Comparison of ENCODE assay signal across 8 mouse cellular contexts in genomic region chr9:120576662-120577013, GRCm38 (mm10). TPM values are rescaled to one million over a fixed set of nuclear protein-coding genes. Genes with fewer than 3 reads are reported as not detected.
DNase-seq lines count a peak whose midpoint lies in the region; ATAC-seq and TF ChIP-seq lines count a peak whose summit lies in the region.

No protein-coding gene starts in this region.

- TF ChIP-seq CTCF in intestine, postnatal 0 days (IDR thresholded peaks at IDR 0.05; ENCODE audit: low read depth), result peak; percentile 33; the same call in 1 of the 2 replicates

- no peaks in the 10 kb centered on the region for H3K27me3 ChIP-seq in kidney, embryonic 14.5 days (ENCODE audit: control insufficient read depth, insufficient read depth, low read length)
- no peaks in the 10 kb centered on the region for H3K27me3 ChIP-seq in embryonic facial prominence, embryonic 13.5 days
- no peaks in the 10 kb centered on the region for H3K27me3 ChIP-seq in intestine, postnatal 0 days (replicated peaks; ENCODE audit: control insufficient read depth, insufficient read depth, low read length)
- H3K27me3 ChIP-seq in neural tube, embryonic 12.5 days (replicated peaks), result no peaks in the 10 kb centered on the region

- peaks cover 39% of the 10 kb centered on the region for H3K36me3 ChIP-seq in kidney, embryonic 14.5 days (ENCODE audit: control insufficient read depth, insufficient read depth, low read length)
- H3K36me3 ChIP-seq in embryonic facial prominence, embryonic 13.5 days, result peaks cover 43% of the 10 kb centered on the region
- H3K36me3 ChIP-seq in intestine, postnatal 0 days (ENCODE audit: control insufficient read depth, insufficient read depth), result peaks cover 26% of the 10 kb centered on the region
- peaks cover 40% of the 10 kb centered on the region for H3K36me3 ChIP-seq in neural tube, embryonic 12.5 days

- peak overlapping the region; percentile 86 for H3K4me2 ChIP-seq in kidney, embryonic 14.5 days (replicated peaks; ENCODE audit: low read depth, low read length)
- H3K4me2 ChIP-seq in embryonic facial prominence, embryonic 13.5 days, result peak overlapping the region; percentile 85
- peak overlapping the region; percentile 94 for H3K4me2 ChIP-seq in intestine, postnatal 0 days (replicated peaks; ENCODE audit: low read depth)
- peak overlapping the region; percentile 91 for H3K4me2 ChIP-seq in neural tube, embryonic 12.5 days (replicated peaks)

- no peaks in the 10 kb centered on the region for H3K9me3 ChIP-seq in kidney, embryonic 14.5 days (ENCODE audit: control insufficient read depth, low read length)
- H3K9me3 ChIP-seq in embryonic facial prominence, embryonic 13.5 days, result no peaks in the 10 kb centered on the region
- H3K9me3 ChIP-seq in intestine, postnatal 0 days (ENCODE audit: control insufficient read depth), result no peaks in the 10 kb centered on the region
- H3K9me3 ChIP-seq in neural tube, embryonic 12.5 days, result no peaks in the 10 kb centered on the region

- H3K4me1 ChIP-seq in kidney, embryonic 14.5 days (ENCODE audit: control insufficient read depth, insufficient read depth, low read length), result peaks cover 15% of the 10 kb centered on the region
- H3K4me1 ChIP-seq in embryonic facial prominence, embryonic 13.5 days, result peaks cover 27% of the 10 kb centered on the region
- peaks cover 8% of the 10 kb centered on the region; the same call in 1 of the 2 replicates for H3K4me1 ChIP-seq in intestine, postnatal 0 days (replicated peaks; ENCODE audit: control insufficient read depth, insufficient read depth, low read length)
- H3K4me1 ChIP-seq in neural tube, embryonic 12.5 days, result peaks cover 25% of the 10 kb centered on the region

- peak; percentile 20 for ATAC-seq in kidney, embryonic 14.5 days (ENCODE audit: low FRiP score, low TSS enrichment)
- ATAC-seq in embryonic facial prominence, embryonic 13.5 days (ENCODE audit: insufficient number of reproducible peaks, insufficient read depth, low FRiP score, low TSS enrichment, low read depth), result no peak
- no peak for ATAC-seq in intestine, postnatal 0 days
- ATAC-seq in neural tube, embryonic 12.5 days (ENCODE audit: low FRiP score, low read depth), result peak; percentile 19; the same call in 1 of the 2 replicates

- H3K27ac ChIP-seq in kidney, embryonic 14.5 days (ENCODE audit: low read depth, low read length), result peak overlapping the region; percentile 26; the same call in 1 of the 2 replicates
- H3K27ac ChIP-seq in embryonic facial prominence, embryonic 13.5 days, result no peak overlapping the region
- H3K27ac ChIP-seq in intestine, postnatal 0 days (ENCODE audit: low read depth, low read length), result no peak overlapping the region
- no peak overlapping the region for H3K27ac ChIP-seq in neural tube, embryonic 12.5 days

- H3K4me3 ChIP-seq in kidney, embryonic 14.5 days (ENCODE audit: low read length), result peak overlapping the region; percentile 80; the same call in 1 of the 2 replicates
- H3K4me3 ChIP-seq in embryonic facial prominence, embryonic 13.5 days, result peak overlapping the region; percentile 66
- H3K4me3 ChIP-seq in intestine, postnatal 0 days (ENCODE audit: low read depth, low read length), result peak overlapping the region; percentile 68
- H3K4me3 ChIP-seq in neural tube, embryonic 12.5 days, result no peak overlapping the region

- DNase-seq in kidney, adult 8-10 months, result no peak
- no peak for DNase-seq in layer of hippocampus, adult 11-12 months (ENCODE audit: low spot score)
- DNase-seq in spleen, postnatal 4 days (ENCODE audit: low spot score in 2 of 2), result no peak
- DNase-seq in thymus, postnatal 14 days, result no peak

- H3K9ac ChIP-seq in kidney, embryonic 14.5 days (ENCODE audit: low read depth, low read length), result no peak overlapping the region; the same call in 1 of the 2 replicates
- peak overlapping the region; percentile 89; the same call in 1 of the 2 replicates for H3K9ac ChIP-seq in embryonic facial prominence, embryonic 13.5 days
- no peak overlapping the region; the same call in 1 of the 2 replicates for H3K9ac ChIP-seq in intestine, postnatal 0 days (ENCODE audit: low read depth, low read length)
- no peak overlapping the region for H3K9ac ChIP-seq in neural tube, embryonic 12.5 days

- whole genome bisulfite sequencing in kidney, embryonic 14.5 days, result 4% methylated on average over 4 of the region's 4 CpGs
- WGBS in embryonic facial prominence, embryonic 13.5 days, result 9% methylated on average over 4 of the region's 4 CpGs
- WGBS in intestine, postnatal 0 days, result under 1% methylated on average over 4 of the region's 4 CpGs
- WGBS in neural tube, embryonic 12.5 days, result 7% methylated on average over 4 of the region's 4 CpGs

RNA-seq across cellular contexts. Expression of gene Rpl14, which starts 5.4 kb away (rescaled TPM):
- polyA plus RNA-seq in kidney, embryonic 14.5 days (2014; fragmentation: Nextera tagmentation; extraction: Ambion mirVana), result 1,099 and 1,259 TPM in 2 replicates
- 771 and 950 TPM in 2 replicates for polyA plus RNA-seq in embryonic facial prominence, embryonic 13.5 days (2015; fragmentation: Nextera tagmentation; extraction: Ambion mirVana)
- polyA plus RNA-seq in intestine, postnatal 0 days (2015; fragmentation: Nextera tagmentation; extraction: Ambion mirVana), result 500 and 505 TPM in 2 replicates
- polyA plus RNA-seq in neural tube, embryonic 12.5 days (2016; fragmentation: Nextera tagmentation; extraction: Ambion mirVana), result 538 and 558 TPM in 2 replicates

RNA-seq across cellular contexts. Expression of gene Entpd3, which starts 37.0 kb away (rescaled TPM):
- 0.50 and 1.7 TPM in 2 replicates for polyA plus RNA-seq in kidney, embryonic 14.5 days (2014; fragmentation: Nextera tagmentation; extraction: Ambion mirVana)
- polyA plus RNA-seq in embryonic facial prominence, embryonic 13.5 days (2015; fragmentation: Nextera tagmentation; extraction: Ambion mirVana), result 5.8 and 6.7 TPM in 2 replicates
- polyA plus RNA-seq in intestine, postnatal 0 days (2015; fragmentation: Nextera tagmentation; extraction: Ambion mirVana), result 1.2 and 1.3 TPM in 2 replicates
- polyA plus RNA-seq in neural tube, embryonic 12.5 days (2016; fragmentation: Nextera tagmentation; extraction: Ambion mirVana), result 0.24 and 0.41 TPM in 2 replicates

Comparison
In these comparisons a context has a peak if more than half of its experiments do, and no peak if none do; other contexts are left out.
1. ATAC-seq: peak in kidney, embryonic 14.5 days (single experiment) and neural tube, embryonic 12.5 days (single experiment); none in embryonic facial prominence, embryonic 13.5 days (single experiment) and intestine, postnatal 0 days (single experiment).
2. Peak in every context shown above with its lines, with median percentiles within 50 percentile points of each other: H3K4me2 ChIP-seq.